Mouse (Mus musculus) G1E (cell line): ENCODE results near the gene Itpk1. TPM values are rescaled to one million over a fixed set of nuclear protein-coding genes. Genes with fewer than 3 reads are reported as not detected.

Experiments used
- ATAC-seq: 2 replicates; pipeline ENCODE4 v1.8.0; 2016; ENCODE audit warnings: mild to moderate bottlenecking; ENCODE audit not compliant: insufficient number of reproducible peaks, poor library complexity, low FRiP score, severe bottlenecking; ENCODE audit errors: extremely low read depth
- DNase-seq: peaks from one replicate; pipeline ENCODE4 v3.0.0; 2012; ENCODE audit warnings: low spot score
- H3K27me3 ChIP-seq: 2 replicates; pipeline ENCODE4 v1.6.1; 2012; ENCODE audit warnings: mild to moderate bottlenecking, low read length, inconsistent platforms; ENCODE audit not compliant: insufficient read depth
- H3K36me3 ChIP-seq: replicated peaks from 2 replicates; pipeline ENCODE3; 2012; ENCODE audit warnings: mild to moderate bottlenecking, inconsistent platforms
- H3K4me1 ChIP-seq: 2 replicates; pipeline ENCODE4 v1.6.1; 2012; ENCODE audit warnings: low read depth, low read length, inconsistent platforms, mixed read lengths; ENCODE audit not compliant: insufficient read depth
- H3K4me3 ChIP-seq: 2 replicates; pipeline ENCODE4 v1.5.1; 2012; ENCODE audit warnings: low read depth, mild to moderate bottlenecking, inconsistent platforms, low read length, moderate library complexity, mixed read lengths
- H3K9me3 ChIP-seq: replicated peaks from 2 replicates; pipeline ENCODE4 v1.6.1; 2012; ENCODE audit warnings: inconsistent platforms
- CTCF ChIP-seq: IDR thresholded peaks from 2 replicates; pipeline ENCODE4 v1.5.1; 2012; ENCODE audit warnings: low read depth, low read length, inconsistent platforms, mixed read lengths
- GATA1 ChIP-seq: IDR thresholded peaks from 2 replicates; pipeline ENCODE4 v1.6.1; 2012; ENCODE audit warnings: borderline replicate concordance, low read length, inconsistent platforms, mixed read lengths
- GATA2 ChIP-seq: IDR thresholded peaks from 2 replicates; pipeline ENCODE4 v1.6.1; 2012; ENCODE audit warnings: low read depth, low read length, inconsistent platforms, borderline replicate concordance
- POLR2AphosphoS5 ChIP-seq: IDR thresholded peaks from 2 replicates; pipeline ENCODE4 v1.6.1; 2012; ENCODE audit warnings: low read depth, low read length, inconsistent platforms; ENCODE audit not compliant: insufficient replicate concordance
- TAL1 ChIP-seq: conservative IDR thresholded peaks from 2 replicates; pipeline ENCODE4 v1.6.1; 2012; ENCODE audit warnings: low read depth, low read length, inconsistent platforms, mixed read lengths
- polyA plus RNA-seq: library from polyadenylated mRNA; stranded (reverse); fragments of >175 nt; gene quantifications from 2 replicates; pipeline ENCODE4 v1.2.3, GENCODE M21; 2012
- total RNA-seq, 2 experiments: library from RNA; stranded (forward) in 1 of 2; stranded (reverse) in 1 of 2; fragments of 200-1000 nt in 1 of 2; fragments of >200 nt in 1 of 2; fragmentation: Nextera tagmentation in 1 of 2; gene quantifications; 2 replicates each; pipeline ENCODE4 v1.2.3; 2014 to 2017

The Itpk1 gene
- total and polyA plus RNA-seq, 3 experiments, result 2.5 to 6.4 (median 2.7) TPM

- no peak for ATAC-seq
- Histone ChIP-seq H3K4me1 (no peaks in the 10 kb centered on the region), H3K4me3 (no peak overlapping the region), H3K27me3 (no peaks in the 10 kb centered on the region), H3K9me3 (peaks cover 3% of the 10 kb centered on the region), H3K36me3 (no peaks in the 10 kb centered on the region)
- TF ChIP-seq POLR2AphosphoS5 (no peak), CTCF (no peak), GATA1 (no peak), TAL1 (no peak), GATA2 (no peak)
- no peak for DNase-seq
Observed at GRCm38 (mm10) chr12:102552001-102552400, 152.7 kb downstream of the Itpk1 start.

- Histone ChIP-seq H3K36me3 (no peaks in the 10 kb centered on the region), H3K27me3 (no peaks in the 10 kb centered on the region), H3K9me3 (peaks cover 3% of the 10 kb centered on the region), H3K4me1 (no peaks in the 10 kb centered on the region), H3K4me3 (no peak overlapping the region)
- TF ChIP-seq GATA2, result no peak
- TF ChIP-seq GATA1, result no peak
- no peak for TF ChIP-seq TAL1
- no peak for TF ChIP-seq CTCF
- TF ChIP-seq POLR2AphosphoS5, result no peak
- ATAC-seq (no peak), DNase-seq (no peak)
Observed at GRCm38 (mm10) chr12:102551186-102551585, 153.5 kb downstream of the Itpk1 start.

- Histone ChIP-seq H3K9me3 (peaks cover 3% of the 10 kb centered on the region), H3K4me1 (no peaks in the 10 kb centered on the region), H3K4me3 (no peak overlapping the region), H3K36me3 (no peaks in the 10 kb centered on the region), H3K27me3 (no peaks in the 10 kb centered on the region)
- ATAC-seq (peak; percentile 64; the same call in 1 of the 2 replicates), DNase-seq (peak; percentile 64)
- TF ChIP-seq GATA2, result no peak
- TF ChIP-seq POLR2AphosphoS5, result no peak
- TF ChIP-seq CTCF, result no peak
- TF ChIP-seq TAL1, result no peak
- no peak for TF ChIP-seq GATA1
Observed at GRCm38 (mm10) chr12:102550529-102550928, 154.2 kb downstream of the Itpk1 start.

GRCm38 (mm10) chr12:102545122-102545521, 159.6 kb downstream of the Itpk1 start:
- no peaks in the 10 kb centered on the region for H3K9me3 ChIP-seq
- H3K4me1 ChIP-seq, result no peaks in the 10 kb centered on the region
- H3K27me3 ChIP-seq, result no peaks in the 10 kb centered on the region
- DNase-seq (no peak), ATAC-seq (no peak)
- TF ChIP-seq POLR2AphosphoS5 (no peak), GATA1 (no peak), GATA2 (no peak), TAL1 (no peak), CTCF (no peak)
- H3K4me3 ChIP-seq, result no peak overlapping the region
- H3K36me3 ChIP-seq, result no peaks in the 10 kb centered on the region

GRCm38 (mm10) chr12:102541168-102541567, 163.6 kb downstream of the Itpk1 start:
- ATAC-seq (no peak), DNase-seq (no peak)
- Histone ChIP-seq H3K4me3 (no peak overlapping the region), H3K27me3 (no peaks in the 10 kb centered on the region), H3K36me3 (no peaks in the 10 kb centered on the region), H3K9me3 (no peaks in the 10 kb centered on the region), H3K4me1 (no peaks in the 10 kb centered on the region)
- TF ChIP-seq CTCF (no peak), TAL1 (no peak), GATA1 (no peak), GATA2 (no peak), POLR2AphosphoS5 (no peak)

GRCm38 (mm10) chr12:102540278-102540677, 164.5 kb downstream of the Itpk1 start:
- ATAC-seq, result no peak
- no peak for TF ChIP-seq CTCF
- no peak for TF ChIP-seq POLR2AphosphoS5
- no peak for TF ChIP-seq GATA1
- no peak for TF ChIP-seq GATA2
- TF ChIP-seq TAL1, result no peak

More at GRCm38 (mm10) chr12:102540278-102540677, 164.5 kb downstream of the Itpk1 start:
- no peaks in the 10 kb centered on the region for H3K9me3 ChIP-seq
- no peaks in the 10 kb centered on the region for H3K4me1 ChIP-seq
- no peaks in the 10 kb centered on the region for H3K27me3 ChIP-seq
- H3K36me3 ChIP-seq, result no peaks in the 10 kb centered on the region
- H3K4me3 ChIP-seq, result no peak overlapping the region
- DNase-seq, result no peak
